Mouse (Mus musculus) testis, adult 2 months (tissue): Measurements from ENCODE around the gene Bcl2l1. TPM values are rescaled to one million over a fixed set of nuclear protein-coding genes. Genes with fewer than 3 reads are reported as not detected.

Experiments used
- H3K27ac ChIP-seq: fragments of 200-500 bp; 2 replicates; pipeline ENCODE4 v1.5.1; 2012; ENCODE audit warnings: low read depth, low read length; ENCODE audit not compliant: control insufficient read depth, insufficient read depth
- H3K27me3 ChIP-seq: fragments of 200-500 bp; 2 replicates; pipeline ENCODE4 v1.6.1; 2012; ENCODE audit warnings: mild to moderate bottlenecking, low read length, moderate library complexity; ENCODE audit not compliant: control insufficient read depth, insufficient read depth
- H3K36me3 ChIP-seq: fragments of 200-500 bp; 2 replicates; pipeline ENCODE4 v1.6.1; 2012; ENCODE audit warnings: mild to moderate bottlenecking, low read length; ENCODE audit not compliant: control insufficient read depth, insufficient read depth
- H3K4me1 ChIP-seq: fragments of 200-500 bp; 2 replicates; pipeline ENCODE4 v1.6.1; 2012; ENCODE audit warnings: low read length; ENCODE audit not compliant: control insufficient read depth, insufficient read depth
- H3K4me3 ChIP-seq: fragments of 200-500 bp; 2 replicates; pipeline ENCODE4 v1.5.1; 2012; ENCODE audit warnings: low read depth, mild to moderate bottlenecking, low read length, moderate library complexity, mixed read lengths; ENCODE audit not compliant: control insufficient read depth
- CTCF ChIP-seq: fragments of 200-500 bp; IDR thresholded peaks from 2 replicates; pipeline ENCODE4 v1.5.1; 2012; ENCODE audit warnings: low read depth, mild to moderate bottlenecking, inconsistent platforms, low read length, moderate library complexity; ENCODE audit not compliant: control insufficient read depth, insufficient read depth, insufficient replicate concordance
- POLR2A ChIP-seq: fragments of 200-500 bp; IDR thresholded peaks from 2 replicates; pipeline ENCODE4 v1.6.1; 2012; ENCODE audit warnings: low read depth, mild to moderate bottlenecking, inconsistent platforms, low read length, moderate library complexity; ENCODE audit not compliant: control insufficient read depth
- polyA plus RNA-seq: library from polyadenylated mRNA; depleted of rRNA; stranded (reverse); fragments of >200 nt; gene quantifications from 2 replicates; pipeline ENCODE4 v1.2.3, GENCODE M21; 2012

The Bcl2l1 gene
- polyA plus RNA-seq, 1 experiment = 74.9 TPM

GRCm38 (mm10) chr2:152808178-152808577, 23.4 kb downstream of the Bcl2l1 start:
- Histone ChIP-seq H3K4me3 (no peak overlapping the region), H3K36me3 (no peaks in the 10 kb centered on the region; the same call in 1 of the 2 replicates), H3K4me1 (peaks cover 3% of the 10 kb centered on the region; the same call in 1 of the 2 replicates), H3K27ac (no peak overlapping the region), H3K27me3 (no peaks in the 10 kb centered on the region)
- no peak for TF ChIP-seq POLR2A
- no peak for TF ChIP-seq CTCF

GRCm38 (mm10) chr2:152806037-152806436, 25.5 kb downstream of the Bcl2l1 start:
- H3K4me1 ChIP-seq = peaks cover 3% of the 10 kb centered on the region; the same call in 1 of the 2 replicates
- no peaks in the 10 kb centered on the region for H3K27me3 ChIP-seq
- TF ChIP-seq POLR2A (no peak), CTCF (no peak)
- H3K36me3 ChIP-seq = no peaks in the 10 kb centered on the region; the same call in 1 of the 2 replicates
- no peak overlapping the region for H3K4me3 ChIP-seq
- no peak overlapping the region for H3K27ac ChIP-seq

GRCm38 (mm10) chr2:152805111-152805490, 26.4 kb downstream of the Bcl2l1 start:
- Histone ChIP-seq H3K36me3 (no peaks in the 10 kb centered on the region; the same call in 1 of the 2 replicates), H3K27ac (no peak overlapping the region), H3K27me3 (no peaks in the 10 kb centered on the region), H3K4me1 (peaks cover 3% of the 10 kb centered on the region; the same call in 1 of the 2 replicates), H3K4me3 (no peak overlapping the region)
- TF ChIP-seq CTCF (no peak), POLR2A (no peak)

GRCm38 (mm10) chr2:152804408-152805110, 27.0 kb downstream of the Bcl2l1 start:
- no peak overlapping the region for H3K27ac ChIP-seq
- peaks cover 3% of the 10 kb centered on the region; the same call in 1 of the 2 replicates for H3K4me1 ChIP-seq
- no peaks in the 10 kb centered on the region for H3K27me3 ChIP-seq
- H3K36me3 ChIP-seq = no peaks in the 10 kb centered on the region; the same call in 1 of the 2 replicates
- H3K4me3 ChIP-seq = no peak overlapping the region
- no peak for TF ChIP-seq POLR2A
- no peak for TF ChIP-seq CTCF

- TF ChIP-seq CTCF = no peak
- no peak for TF ChIP-seq POLR2A
- Histone ChIP-seq H3K27me3 (no peaks in the 10 kb centered on the region), H3K4me3 (no peak overlapping the region), H3K4me1 (peaks cover 3% of the 10 kb centered on the region; the same call in 1 of the 2 replicates), H3K27ac (no peak overlapping the region), H3K36me3 (no peaks in the 10 kb centered on the region; the same call in 1 of the 2 replicates)
Measured at GRCm38 (mm10) chr2:152803081-152803480, 28.4 kb downstream of the Bcl2l1 start.

- peaks cover 3% of the 10 kb centered on the region; the same call in 1 of the 2 replicates for H3K4me1 ChIP-seq
- no peak overlapping the region for H3K4me3 ChIP-seq
- no peak for TF ChIP-seq POLR2A
- no peak for TF ChIP-seq CTCF
- H3K36me3 ChIP-seq = no peaks in the 10 kb centered on the region; the same call in 1 of the 2 replicates
- H3K27ac ChIP-seq = no peak overlapping the region
- H3K27me3 ChIP-seq = no peaks in the 10 kb centered on the region
Measured at GRCm38 (mm10) chr2:152802303-152802702, 29.2 kb downstream of the Bcl2l1 start.

- TF ChIP-seq CTCF (no peak), POLR2A (no peak)
- H3K4me1 ChIP-seq = no peaks in the 10 kb centered on the region
- no peak overlapping the region for H3K4me3 ChIP-seq
- H3K36me3 ChIP-seq = no peaks in the 10 kb centered on the region
- H3K27ac ChIP-seq = no peak overlapping the region
- no peaks in the 10 kb centered on the region for H3K27me3 ChIP-seq
Measured at GRCm38 (mm10) chr2:152800762-152801113, 30.8 kb downstream of the Bcl2l1 start.
